Mouse (Mus musculus): Measurements from ENCODE around the gene Sag. TPM values are rescaled to one million over a fixed set of nuclear protein-coding genes. Genes with fewer than 3 reads are reported as not detected.

Gene Sag
- polyA plus RNA-seq, 1 experiment from 2014 or later = 2.5 TPM

GRCm38 (mm10) chr1:87786251-87786650 is 17.2 kb upstream of the Sag start:
- Histone ChIP-seq H3K4me1 (replicated peaks) (no peaks in the 10 kb centered on the region), H3K27me3 (no peaks in the 10 kb centered on the region), H3K27ac (peak overlapping the region; percentile 56; the same call in 1 of the 2 replicates), H3K4me2 (no peak overlapping the region), H3K4me3 (no peak overlapping the region), H3K9me3 (no peaks in the 10 kb centered on the region), H3K36me3 (peaks cover 89% of the 10 kb centered on the region), H3K9ac (no peak overlapping the region)
- ATAC-seq (ENCODE audit: low FRiP score) = no peak
- 68% methylated on average over 7 of the region's 7 CpGs for WGBS

GRCm38 (mm10) chr1:87789665-87790064 is 13.8 kb upstream of the Sag start:
- Histone ChIP-seq H3K9me3 (no peaks in the 10 kb centered on the region), H3K4me2 (no peak overlapping the region), H3K4me3 (no peak overlapping the region), H3K36me3 (peaks cover 90% of the 10 kb centered on the region), H3K9ac (no peak overlapping the region), H3K4me1 (replicated peaks) (no peaks in the 10 kb centered on the region), H3K27ac (no peak overlapping the region), H3K27me3 (no peaks in the 10 kb centered on the region)
- WGBS = 94% methylated on average over 8 of the region's 8 CpGs
- no peak for ATAC-seq (ENCODE audit: low FRiP score)

- no peaks in the 10 kb centered on the region for H3K9me3 ChIP-seq
- peaks cover 74% of the 10 kb centered on the region for H3K36me3 ChIP-seq
- no peaks in the 10 kb centered on the region for H3K27me3 ChIP-seq
- H3K27ac ChIP-seq = no peak overlapping the region
- no peak overlapping the region for H3K4me2 ChIP-seq
- H3K4me1 ChIP-seq (replicated peaks) = no peaks in the 10 kb centered on the region
- 85% methylated on average over 4 of the region's 4 CpGs for WGBS
- H3K4me3 ChIP-seq = no peak overlapping the region
- ATAC-seq (ENCODE audit: low FRiP score) = no peak
- H3K9ac ChIP-seq = no peak overlapping the region
These were observed 10.9 kb upstream of the Sag start for GRCm38 (mm10) chr1:87792438-87793137.

GRCm38 (mm10) chr1:87793138-87793449 is 10.4 kb upstream of the Sag start:
- Histone ChIP-seq H3K4me3 (no peak overlapping the region), H3K4me2 (no peak overlapping the region), H3K9ac (no peak overlapping the region), H3K27me3 (no peaks in the 10 kb centered on the region), H3K27ac (no peak overlapping the region), H3K36me3 (peaks cover 69% of the 10 kb centered on the region), H3K4me1 (replicated peaks) (no peaks in the 10 kb centered on the region), H3K9me3 (no peaks in the 10 kb centered on the region)
- 93% methylated on average over 6 of the region's 6 CpGs for WGBS
- ATAC-seq (ENCODE audit: low FRiP score) = no peak

- H3K9me3 ChIP-seq = no peaks in the 10 kb centered on the region
- H3K4me2 ChIP-seq = no peak overlapping the region
- WGBS = 93% methylated on average over 1 of the region's 1 CpGs
- H3K27me3 ChIP-seq = no peaks in the 10 kb centered on the region
- ATAC-seq (ENCODE audit: low FRiP score) = no peak
- peaks cover 31% of the 10 kb centered on the region for H3K36me3 ChIP-seq
- no peak overlapping the region for H3K4me3 ChIP-seq
- no peaks in the 10 kb centered on the region for H3K4me1 ChIP-seq (replicated peaks)
- no peak overlapping the region for H3K27ac ChIP-seq
- H3K9ac ChIP-seq = no peak overlapping the region
These were observed 5.8 kb upstream of the Sag start for GRCm38 (mm10) chr1:87797702-87798101.

GRCm38 (mm10) chr1:87798306-87798705 is 5.2 kb upstream of the Sag start:
- no peaks in the 10 kb centered on the region for H3K4me1 ChIP-seq (replicated peaks)
- peaks cover 25% of the 10 kb centered on the region; the same call in 1 of the 2 replicates for H3K36me3 ChIP-seq

GRCm38 (mm10) chr1:87807751-87808150 is 4.3 kb downstream of the Sag start:
- ATAC-seq (ENCODE audit: low FRiP score) = no peak
- H3K27me3 ChIP-seq = no peaks in the 10 kb centered on the region
- H3K9me3 ChIP-seq = no peaks in the 10 kb centered on the region
- H3K4me2 ChIP-seq = no peak overlapping the region
- 83% methylated on average over 1 of the region's 1 CpGs for WGBS
- no peaks in the 10 kb centered on the region for H3K36me3 ChIP-seq
- no peak overlapping the region for H3K27ac ChIP-seq
- H3K4me1 ChIP-seq (replicated peaks) = no peaks in the 10 kb centered on the region
- H3K9ac ChIP-seq = no peak overlapping the region
- H3K4me3 ChIP-seq = no peak overlapping the region

More at GRCm38 (mm10) chr1:87798306-87798705, 5.2 kb upstream of the Sag start:
- Histone ChIP-seq H3K27ac (no peak overlapping the region), H3K9ac (no peak overlapping the region), H3K4me2 (no peak overlapping the region), H3K9me3 (no peaks in the 10 kb centered on the region), H3K27me3 (no peaks in the 10 kb centered on the region), H3K4me3 (no peak overlapping the region)
- ATAC-seq (ENCODE audit: low FRiP score) = no peak
- 90% methylated on average over 2 of the region's 2 CpGs for WGBS

GRCm38 (mm10) chr1:87811391-87811790 is 7.9 kb downstream of the Sag start:
- no peak for ATAC-seq (ENCODE audit: low FRiP score)

GRCm38 (mm10) chr1:87812061-87812460 is 8.6 kb downstream of the Sag start:
- Histone ChIP-seq H3K4me2 (no peak overlapping the region), H3K36me3 (no peaks in the 10 kb centered on the region), H3K4me3 (no peak overlapping the region), H3K9me3 (no peaks in the 10 kb centered on the region), H3K27ac (no peak overlapping the region), H3K9ac (no peak overlapping the region), H3K27me3 (no peaks in the 10 kb centered on the region), H3K4me1 (replicated peaks) (no peaks in the 10 kb centered on the region)
- no peak for ATAC-seq (ENCODE audit: low FRiP score)
- WGBS = 84% methylated on average over 10 of the region's 10 CpGs

More at GRCm38 (mm10) chr1:87811391-87811790, 7.9 kb downstream of the Sag start:
- H3K9ac ChIP-seq = no peak overlapping the region
- no peaks in the 10 kb centered on the region for H3K27me3 ChIP-seq
- WGBS = 87% methylated on average over 7 of the region's 7 CpGs
- H3K4me2 ChIP-seq = no peak overlapping the region
- no peaks in the 10 kb centered on the region for H3K4me1 ChIP-seq (replicated peaks)
- no peak overlapping the region for H3K27ac ChIP-seq
- no peaks in the 10 kb centered on the region for H3K36me3 ChIP-seq
- no peak overlapping the region for H3K4me3 ChIP-seq
- no peaks in the 10 kb centered on the region for H3K9me3 ChIP-seq

GRCm38 (mm10) chr1:87813155-87813554 is 9.7 kb downstream of the Sag start:
- Histone ChIP-seq H3K9me3 (no peaks in the 10 kb centered on the region), H3K4me3 (no peak overlapping the region), H3K9ac (no peak overlapping the region), H3K4me1 (replicated peaks) (no peaks in the 10 kb centered on the region), H3K4me2 (no peak overlapping the region), H3K27ac (no peak overlapping the region), H3K27me3 (no peaks in the 10 kb centered on the region), H3K36me3 (no peaks in the 10 kb centered on the region)
- ATAC-seq (ENCODE audit: low FRiP score) = no peak
- 75% methylated on average over 6 of the region's 6 CpGs for WGBS

- Histone ChIP-seq H3K36me3 (no peaks in the 10 kb centered on the region), H3K27ac (no peak overlapping the region), H3K4me2 (no peak overlapping the region), H3K9ac (no peak overlapping the region), H3K4me1 (replicated peaks) (no peaks in the 10 kb centered on the region), H3K4me3 (no peak overlapping the region), H3K27me3 (no peaks in the 10 kb centered on the region), H3K9me3 (no peaks in the 10 kb centered on the region)
- 69% methylated on average over 7 of the region's 7 CpGs for WGBS
- no peak for ATAC-seq (ENCODE audit: low FRiP score)
These were observed 10.2 kb downstream of the Sag start for GRCm38 (mm10) chr1:87813681-87814080.

- Histone ChIP-seq H3K27me3 (no peaks in the 10 kb centered on the region), H3K9ac (no peak overlapping the region), H3K9me3 (no peaks in the 10 kb centered on the region), H3K4me2 (no peak overlapping the region), H3K4me1 (replicated peaks) (peaks cover 7% of the 10 kb centered on the region; the same call in 1 of the 2 replicates), H3K4me3 (no peak overlapping the region), H3K36me3 (no peaks in the 10 kb centered on the region), H3K27ac (no peak overlapping the region)
- WGBS = 92% methylated on average over 10 of the region's 10 CpGs
- no peak for ATAC-seq (ENCODE audit: low FRiP score)
These were observed 21.0 kb downstream of the Sag start for GRCm38 (mm10) chr1:87824420-87824995.

GRCm38 (mm10) chr1:87825281-87825680 is 21.8 kb downstream of the Sag start:
- Histone ChIP-seq H3K9me3 (no peaks in the 10 kb centered on the region), H3K4me3 (no peak overlapping the region), H3K4me2 (no peak overlapping the region), H3K9ac (no peak overlapping the region), H3K27me3 (no peaks in the 10 kb centered on the region), H3K36me3 (no peaks in the 10 kb centered on the region), H3K4me1 (replicated peaks) (peaks cover 11% of the 10 kb centered on the region; the same call in 1 of the 2 replicates), H3K27ac (no peak overlapping the region)
- no peak for ATAC-seq (ENCODE audit: low FRiP score)
- WGBS = 89% methylated on average over 5 of the region's 5 CpGs

Measured in hindbrain, embryonic 13.5 days (tissue).